Mouse (Mus musculus) ovary, adult 18-20 months (tissue): ENCODE data around the gene Crybb3.
A peak's percentile ranks its signal among the peaks of the same experiment; 100 is the strongest.

Source experiments
- DNase-seq: peaks from one replicate; pipeline ENCODE4 v3.0.0; 2022; ENCODE audit warnings: low spot score, mixed read lengths

The Crybb3 gene

DNA sequence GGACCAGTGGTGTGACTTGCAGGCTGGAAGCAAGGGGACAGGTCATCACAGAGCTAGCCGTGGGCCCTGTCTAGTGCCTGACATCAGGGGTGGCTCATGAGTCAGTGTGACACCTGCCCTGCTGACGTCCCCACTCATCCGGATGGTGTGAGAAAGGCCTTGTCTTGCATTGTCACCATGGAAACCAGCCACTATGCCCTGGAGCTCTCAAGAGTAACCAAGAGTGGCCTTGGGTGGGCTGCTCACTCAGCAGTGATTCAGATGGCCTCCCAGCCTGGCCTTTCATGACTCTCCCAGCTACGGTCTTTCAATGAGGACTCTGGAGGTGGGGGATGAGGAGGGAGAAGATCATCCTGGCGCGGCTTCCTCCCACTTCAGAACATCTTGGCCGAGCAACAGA, 21.1 kb upstream of the Crybb3 start:
- DNase-seq: peak; percentile 33

DNA sequence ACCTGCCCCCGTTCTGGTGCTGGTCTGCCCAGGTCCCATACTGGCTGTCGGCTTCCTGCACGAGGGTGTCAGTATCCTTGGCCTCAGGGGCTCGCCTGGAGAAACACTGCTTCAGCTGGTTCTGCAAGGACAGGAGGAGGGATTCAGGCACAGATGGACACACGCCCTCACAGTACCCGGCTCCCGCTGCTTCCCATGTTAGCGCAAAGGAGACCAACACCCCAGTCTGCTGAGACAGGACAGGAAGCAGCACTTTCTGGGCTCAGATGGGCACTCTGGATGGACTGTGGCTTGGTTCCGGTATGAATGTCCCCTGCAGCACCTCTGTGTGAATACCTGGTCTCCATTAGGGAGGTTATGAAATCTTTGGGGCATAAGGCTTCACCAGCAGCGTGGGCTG, 20.1 kb upstream of the Crybb3 start:
- DNase-seq: no peak

DNA sequence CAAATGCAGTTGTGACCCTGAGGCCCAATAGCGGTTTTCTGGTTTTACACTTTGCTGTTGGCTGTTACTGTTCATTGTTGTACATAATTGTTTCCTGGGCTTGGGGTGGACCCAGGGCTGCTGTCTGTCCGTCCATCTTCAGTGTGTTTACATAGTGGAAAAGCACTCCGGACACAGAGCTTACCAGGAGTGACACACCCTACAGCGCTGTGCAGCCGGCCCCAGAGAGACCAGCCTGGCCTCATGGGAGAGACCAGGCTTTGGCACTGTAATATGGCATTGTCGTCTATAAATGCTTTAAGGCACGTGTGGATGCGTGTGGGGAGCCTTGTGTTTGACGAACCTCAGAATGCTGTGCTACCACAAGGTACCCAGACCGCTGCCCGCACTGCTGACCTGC, 19.0 kb upstream of the Crybb3 start:
- DNase-seq: no peak

DNA sequence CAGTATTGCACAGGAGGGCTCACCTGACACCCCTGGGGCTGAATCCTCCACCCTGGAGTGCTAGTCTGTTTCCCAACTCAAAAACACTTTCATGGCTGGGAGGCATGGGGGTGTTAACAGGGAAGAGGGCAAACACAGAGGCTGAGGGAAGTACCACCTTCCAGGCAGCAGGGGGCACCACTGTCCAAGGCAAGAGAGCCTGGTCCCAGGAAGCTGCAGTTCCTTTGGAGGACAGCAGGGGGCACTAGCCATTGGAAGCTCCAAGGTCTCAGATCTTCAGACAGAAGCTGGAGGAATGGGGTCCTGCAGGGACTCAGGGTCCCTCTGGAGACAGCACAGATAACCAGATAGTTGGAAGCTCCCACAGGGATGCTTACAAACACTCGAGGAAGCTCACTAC, 18.2 kb upstream of the Crybb3 start:
- DNase-seq: peak; percentile 58

DNA sequence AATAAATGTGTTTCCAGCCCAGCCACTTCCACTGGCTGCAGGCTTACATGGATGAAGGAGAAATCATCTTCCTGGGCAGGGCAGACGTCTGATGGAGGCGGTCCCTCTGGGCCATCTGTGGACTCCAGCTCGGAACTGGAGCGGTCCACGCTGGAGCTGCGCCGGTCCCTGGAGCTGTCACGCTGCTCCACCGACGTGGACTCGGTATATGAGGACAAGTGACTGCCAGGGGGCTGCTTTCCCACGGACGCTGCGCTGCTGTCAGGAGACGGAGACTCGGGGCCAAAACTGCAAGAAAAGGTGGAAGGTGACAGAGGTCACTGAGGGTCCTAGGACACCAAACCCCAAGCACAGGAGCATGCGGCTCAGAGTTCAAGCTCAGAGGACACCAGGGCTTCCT, 16.2 kb upstream of the Crybb3 start:
- DNase-seq: no peak

DNA sequence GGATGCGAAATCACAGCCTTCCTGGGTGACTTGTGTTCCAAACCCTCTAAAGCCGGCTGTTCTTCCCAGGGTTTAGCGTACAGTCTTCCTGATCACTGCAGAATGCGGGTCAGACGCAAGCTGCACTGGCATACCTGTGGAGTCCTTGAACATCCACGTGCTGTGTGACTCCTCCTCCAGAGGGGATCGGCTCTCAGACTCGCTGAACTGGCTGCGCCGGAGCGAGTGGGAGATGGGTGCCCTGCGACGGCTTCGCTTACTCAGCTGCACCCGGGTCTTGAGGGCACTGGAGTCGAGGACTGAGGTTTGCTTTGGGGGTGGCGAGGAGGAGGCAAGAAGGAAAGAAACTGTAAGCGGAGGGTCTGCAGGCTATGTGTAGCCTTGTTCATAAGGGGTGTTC, 14.1 kb upstream of the Crybb3 start:
- DNase-seq: no peak

DNA sequence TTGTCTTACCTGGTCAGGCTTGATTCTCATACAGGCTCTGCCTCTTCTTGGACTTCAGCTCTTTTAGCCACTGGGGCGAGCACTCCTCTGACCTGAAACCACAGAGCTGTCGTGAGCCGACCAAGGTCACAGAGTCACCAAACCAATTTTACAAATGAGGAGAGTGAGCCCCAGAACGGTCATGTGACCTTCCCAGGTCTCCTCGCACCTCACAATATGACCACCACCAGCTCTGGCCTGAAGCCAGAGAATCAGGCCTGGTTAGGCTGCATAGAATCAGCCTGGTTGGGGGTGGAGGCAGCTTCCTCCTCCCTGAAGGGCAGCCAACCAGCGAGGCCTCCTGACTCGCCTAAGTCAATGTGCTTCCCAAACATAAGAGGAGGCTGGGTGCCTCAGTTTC, 11.0 kb upstream of the Crybb3 start:
- DNase-seq: no peak

DNA sequence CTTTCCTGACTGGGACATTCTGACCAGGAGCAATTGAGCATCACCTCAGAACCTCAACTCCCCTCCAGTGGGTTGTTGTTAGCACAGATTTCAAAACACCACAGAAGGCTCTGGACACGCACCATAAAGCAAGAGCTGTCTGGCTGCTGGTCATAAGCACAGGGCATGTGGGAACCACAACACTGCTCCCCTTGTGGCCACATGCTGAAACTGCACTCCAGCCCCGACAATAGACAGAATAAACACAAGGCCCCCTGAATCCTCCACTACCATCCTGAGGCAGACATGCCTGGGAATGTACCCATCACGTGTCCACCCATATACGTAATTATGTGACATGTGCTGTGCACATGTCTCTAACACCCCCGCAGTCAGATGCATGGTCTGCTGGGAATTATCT, 9.8 kb upstream of the Crybb3 start:
- DNase-seq: no peak

DNA sequence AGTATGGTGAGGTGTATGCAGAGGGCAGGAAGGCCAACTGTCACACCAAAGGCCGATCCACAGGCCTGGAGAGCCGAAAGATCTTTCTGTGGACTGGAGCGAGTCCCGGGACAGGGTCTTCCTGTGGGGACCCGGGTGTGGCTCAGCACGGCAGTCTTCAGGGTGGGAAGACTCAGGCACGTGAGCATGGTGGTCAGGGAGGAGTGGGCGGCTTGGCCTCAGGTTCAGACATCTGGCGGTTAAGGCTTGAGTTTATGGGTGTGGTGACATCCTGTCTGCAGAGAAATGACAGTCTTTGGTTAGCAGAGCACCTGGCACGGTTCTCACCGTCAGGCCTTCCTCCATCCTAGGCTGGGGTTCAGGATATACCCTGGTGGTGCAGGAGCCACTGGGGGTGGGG, 9.4 kb upstream of the Crybb3 start:
- no peak for DNase-seq

DNA sequence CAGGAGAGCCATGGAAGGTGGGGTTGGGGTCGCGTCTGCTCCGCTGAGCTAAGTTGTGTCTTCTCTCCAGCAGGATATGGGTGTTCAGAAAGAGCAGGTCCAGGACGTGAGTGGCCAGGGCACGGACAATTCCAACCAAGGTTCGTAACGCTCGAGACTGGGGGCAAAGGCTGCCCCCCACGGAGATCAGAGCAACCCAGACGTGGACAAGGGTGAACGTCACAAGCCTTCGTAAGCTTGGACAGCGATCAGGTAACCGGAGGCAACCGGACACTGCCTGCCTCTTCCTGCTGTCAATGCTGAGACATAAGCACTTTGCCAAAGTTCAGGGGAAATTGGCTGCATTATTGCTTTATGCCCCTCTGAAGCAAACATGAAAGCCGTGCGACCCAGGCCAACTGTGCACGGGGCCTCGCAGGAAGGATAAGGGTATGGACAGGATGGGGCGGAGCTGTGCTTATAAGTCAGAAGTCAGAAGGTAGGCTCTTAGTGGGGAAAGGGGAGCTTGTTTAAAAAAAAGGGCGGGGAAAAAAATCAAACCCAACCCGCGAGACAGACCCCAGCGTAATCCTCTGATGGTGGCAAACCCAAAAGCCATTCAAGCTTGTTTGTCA, 8.8 kb upstream of the Crybb3 start:
- DNase-seq: no peak

DNA sequence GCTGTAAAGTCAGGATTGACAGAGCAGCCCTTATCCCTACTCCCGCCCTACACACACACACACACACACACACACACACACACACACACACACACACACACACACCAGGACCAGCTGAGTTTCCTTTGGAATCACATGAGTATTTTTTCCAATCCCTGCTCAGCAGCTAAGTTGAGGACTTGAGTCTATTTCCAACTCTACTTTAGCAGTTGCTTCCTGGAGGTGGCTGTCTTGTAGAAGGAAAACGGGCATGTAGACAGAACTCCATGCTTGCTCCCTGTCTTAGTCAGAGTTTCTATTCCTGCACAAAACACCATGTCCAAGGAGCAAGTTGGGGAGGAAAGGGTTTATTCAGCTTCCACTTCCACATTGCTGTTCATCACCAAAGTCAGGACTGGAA, 6.1 kb upstream of the Crybb3 start:
- DNase-seq: no peak

DNA sequence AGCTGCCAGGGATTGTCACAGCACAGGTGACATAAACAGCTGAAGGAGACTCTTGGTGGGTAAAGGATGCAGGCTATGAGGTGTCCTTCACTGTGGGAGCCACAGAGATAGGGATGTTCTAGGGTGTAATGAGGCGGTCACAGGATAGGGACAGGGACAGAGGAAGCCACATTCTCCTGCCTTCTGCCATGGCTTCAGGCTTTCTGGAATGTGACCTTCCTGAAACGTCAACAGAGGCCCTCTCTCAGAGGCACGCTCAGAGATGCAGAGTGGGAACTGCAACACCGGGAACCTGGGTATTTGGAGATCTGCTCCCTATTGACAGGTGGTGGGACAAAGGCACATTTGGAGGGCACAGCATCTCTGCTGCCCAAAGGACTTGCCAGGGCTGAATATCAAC, 5.6 kb upstream of the Crybb3 start:
- DNase-seq: no peak

DNA sequence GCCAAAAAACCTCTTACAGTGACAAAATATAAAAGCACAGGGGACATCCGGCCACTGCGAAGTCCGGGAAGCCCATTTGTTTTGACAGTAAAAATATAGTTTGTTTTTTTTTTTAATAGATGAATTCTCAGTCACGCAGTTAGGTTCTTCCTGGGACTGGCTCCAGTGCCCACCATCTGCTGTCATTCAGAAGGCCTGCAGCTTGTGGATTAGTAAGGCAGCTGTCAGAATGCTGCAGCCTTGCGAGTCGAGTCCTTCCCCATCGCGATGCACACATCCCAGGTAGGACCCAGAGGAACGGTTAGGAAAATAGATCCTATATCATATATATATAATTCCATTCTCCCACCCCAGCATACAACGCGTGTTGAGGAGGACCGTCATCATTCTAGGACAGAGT, 5.1 kb upstream of the Crybb3 start:
- DNase-seq: no peak

DNA sequence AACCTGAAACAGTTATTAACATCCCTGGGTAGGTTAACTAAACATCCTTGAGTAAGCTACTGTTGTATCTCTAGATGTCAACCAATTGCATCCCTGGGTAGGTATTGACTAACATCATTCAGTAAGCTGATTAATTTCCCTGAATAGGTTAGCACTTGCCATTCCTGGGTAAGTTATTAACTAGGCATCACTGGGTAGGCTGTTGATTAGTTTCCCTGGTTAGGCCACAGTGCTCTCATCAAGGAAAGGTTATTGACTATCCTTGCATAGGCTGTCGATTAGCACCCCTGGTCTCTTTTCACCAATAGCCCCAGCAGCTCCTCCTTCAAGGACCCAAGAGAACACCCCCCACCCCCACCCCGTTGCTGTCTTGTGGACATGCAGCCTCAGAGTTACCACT, 4.5 kb upstream of the Crybb3 start:
- DNase-seq: no peak

DNA sequence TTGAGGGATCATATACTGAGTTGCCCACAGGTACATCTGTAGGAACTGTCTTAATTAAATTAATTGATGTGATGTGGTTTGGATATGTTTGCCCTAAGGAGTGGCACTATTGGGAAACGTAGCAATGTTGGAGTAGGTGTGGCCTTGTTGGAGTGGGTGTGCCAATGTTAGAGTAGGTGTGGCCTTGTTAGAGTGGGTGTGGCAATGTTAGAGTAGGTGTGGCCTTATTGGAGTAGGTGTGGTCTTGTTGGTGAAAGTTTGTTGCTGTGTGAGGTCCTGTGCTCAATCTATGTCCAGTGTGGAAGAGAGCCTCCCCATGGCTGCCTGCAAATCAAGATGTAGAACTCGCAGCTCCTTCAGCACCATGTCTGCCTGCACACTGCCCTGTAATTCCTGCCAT, 2.9 kb upstream of the Crybb3 start:
- DNase-seq: no peak

DNA sequence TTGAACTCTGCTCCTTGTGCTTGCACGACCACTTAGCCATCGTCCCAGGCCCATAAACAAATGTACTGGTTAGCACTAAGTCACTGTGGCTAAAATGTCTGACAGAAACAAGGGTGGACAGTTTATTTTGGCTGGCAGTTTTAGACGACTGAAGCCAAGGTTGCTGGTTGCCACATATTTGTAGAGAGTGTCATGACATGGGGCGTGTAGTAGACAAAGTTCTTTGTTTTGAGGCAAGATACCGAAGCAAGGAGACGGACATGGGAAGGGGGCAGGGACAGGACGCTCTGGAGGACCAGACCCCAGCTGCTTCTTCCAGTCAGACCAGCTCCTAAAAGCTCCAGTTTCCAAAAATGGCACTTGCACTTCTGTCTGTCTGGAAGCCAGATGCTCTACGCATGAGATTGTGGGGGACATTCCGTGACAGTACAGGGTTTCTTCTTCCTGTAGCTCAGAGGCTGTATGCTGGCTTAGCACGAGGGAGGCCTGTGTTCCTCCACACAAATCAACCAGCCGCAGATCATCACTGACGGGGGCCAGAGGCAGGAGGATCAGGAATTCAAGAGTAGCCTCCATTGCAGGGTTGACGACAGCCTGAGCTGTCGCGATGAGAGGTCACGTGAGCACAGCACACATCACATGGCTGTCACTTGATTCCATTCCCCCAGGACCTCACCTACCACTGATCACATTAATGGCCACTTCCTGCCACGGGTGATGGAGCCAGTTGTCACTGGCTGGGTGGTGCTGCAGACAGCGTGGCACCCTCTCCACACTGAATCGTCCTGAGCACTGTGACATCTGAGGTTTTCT, 1.2 kb upstream of the Crybb3 start:
- DNase-seq: no peak

DNA sequence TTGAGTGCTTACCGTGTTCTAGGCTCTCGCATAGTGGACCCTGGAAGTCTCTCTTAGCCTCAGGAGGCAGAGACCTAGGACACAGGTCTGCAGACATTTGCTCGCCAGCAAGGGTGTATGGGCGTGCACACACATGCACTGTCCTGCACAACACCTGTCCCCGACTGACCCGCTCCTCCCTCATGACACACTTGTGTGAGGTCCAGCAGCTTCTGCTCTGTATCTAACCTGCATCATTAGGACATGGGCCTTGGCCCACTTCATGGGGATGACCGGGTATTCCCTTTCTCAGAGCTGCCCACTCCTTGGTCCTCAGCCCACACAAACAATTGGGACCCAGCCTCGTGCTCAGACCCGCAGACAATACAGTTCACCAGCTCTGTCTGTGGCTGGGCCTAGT, 364 bp downstream of the Crybb3 start:
- DNase-seq: no peak

DNA sequence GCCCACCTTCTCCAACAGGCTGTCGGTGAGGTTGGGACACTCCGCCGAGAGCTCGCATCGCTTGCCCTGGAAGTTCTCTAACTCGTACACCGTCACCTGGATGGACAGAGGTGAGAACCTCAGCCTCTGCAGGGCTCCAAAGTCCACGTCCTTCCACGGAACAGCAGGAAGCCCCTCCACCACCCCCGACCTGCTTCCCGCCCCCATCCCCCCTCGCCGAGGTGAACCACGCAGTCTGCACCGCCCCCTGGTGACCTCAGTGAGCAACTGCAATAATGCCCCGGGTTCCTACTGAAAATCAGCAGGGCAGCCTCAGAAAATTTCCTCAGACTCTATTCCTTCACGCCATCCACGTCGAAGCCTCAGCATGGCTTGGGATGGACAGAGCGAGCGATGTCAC, 1.6 kb downstream of the Crybb3 start:
- DNase-seq: no peak

DNA sequence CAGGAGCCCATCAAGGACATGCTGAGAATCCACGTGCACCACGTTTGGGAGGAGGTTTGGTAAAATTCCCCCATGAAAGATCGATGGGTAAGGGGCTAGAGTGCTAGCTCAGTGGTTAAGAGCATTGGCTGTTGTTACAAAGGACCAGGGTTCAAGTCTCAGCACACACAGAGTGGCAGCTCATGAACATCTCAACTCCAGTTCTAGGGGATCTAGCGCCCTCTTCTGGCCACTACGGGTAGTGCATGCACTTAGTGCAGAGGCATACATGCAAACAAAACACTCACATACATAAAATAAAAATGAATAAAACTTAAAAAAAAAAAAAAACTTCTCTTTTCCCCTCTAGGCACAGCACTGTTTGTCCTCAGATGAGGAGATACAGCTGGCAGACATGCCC, 2.7 kb downstream of the Crybb3 start:
- DNase-seq: no peak

DNA sequence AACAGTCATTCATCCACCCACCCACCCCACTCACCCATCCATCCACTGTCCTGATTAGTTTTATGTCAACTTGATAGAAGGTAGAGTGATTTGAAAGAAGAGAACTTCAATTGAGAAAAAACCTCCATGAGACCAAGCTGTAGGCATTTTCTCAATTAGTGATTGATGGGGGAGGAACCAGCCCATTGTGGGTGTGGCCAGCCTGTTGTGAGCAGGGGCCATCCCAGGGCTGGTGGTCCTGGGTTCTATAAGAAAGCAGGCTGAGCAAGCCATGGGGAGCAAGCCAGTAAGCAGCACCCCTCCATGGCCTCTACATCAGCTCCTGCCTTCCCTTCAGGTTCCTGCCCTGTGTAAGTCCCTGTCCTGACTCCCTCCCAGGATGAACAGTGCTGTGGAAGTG, 11.4 kb downstream of the Crybb3 start, which contains the start of gene Crybb2:
Gene Crybb2 (minus strand): TSS at position 101 of the 400 bp plus-strand sequence.
- DNase-seq: no peak

DNA sequence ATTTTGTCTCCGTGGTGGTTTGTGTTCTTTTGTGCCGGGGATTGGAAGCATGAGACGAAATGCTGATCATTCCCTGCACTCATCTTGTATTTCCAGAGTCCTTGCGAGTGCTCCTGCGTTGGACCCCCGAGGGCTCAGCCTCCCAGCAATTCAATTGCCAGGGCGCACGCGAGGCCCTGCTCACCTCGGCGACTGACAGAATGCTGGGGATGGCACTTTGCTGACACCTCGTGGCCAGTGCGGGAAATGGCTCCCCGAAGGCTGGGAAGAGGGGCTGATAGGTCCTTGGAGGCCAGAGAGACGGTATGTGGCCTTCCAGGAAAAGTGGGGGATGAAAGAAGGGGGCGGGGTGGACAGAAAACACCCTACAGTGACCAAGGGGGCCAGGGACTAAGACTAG, 27.1 kb downstream of the Crybb3 start:
- DNase-seq: peak; percentile 37

DNA sequence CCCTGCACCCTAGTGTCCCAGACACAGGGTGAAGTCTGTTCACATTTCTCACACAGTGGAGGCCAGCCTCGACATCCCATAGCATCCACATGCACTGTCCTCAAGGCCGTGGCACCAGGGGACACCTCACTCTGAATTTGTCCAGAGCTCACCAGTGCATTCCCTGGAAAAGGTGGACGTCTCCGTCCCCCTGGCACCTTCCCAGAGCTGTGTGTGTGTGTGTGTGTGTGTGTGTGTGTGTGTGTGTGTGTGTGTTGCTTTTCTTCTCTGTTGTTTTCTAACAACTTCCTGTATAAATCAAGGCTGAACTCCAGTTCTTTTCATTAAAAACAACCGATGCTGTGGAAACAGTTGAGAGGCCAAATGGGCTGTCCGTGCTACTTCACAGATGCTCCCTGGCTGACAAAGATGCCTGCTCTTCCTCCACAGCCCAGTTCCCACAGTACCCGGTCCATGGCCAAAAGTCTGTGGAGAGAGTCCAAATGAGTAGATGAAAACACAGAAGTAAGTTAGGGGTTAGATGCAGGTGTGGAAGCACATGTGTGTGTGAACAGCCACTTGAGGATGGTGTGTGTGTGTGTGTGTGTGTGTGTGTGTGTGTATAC, 30.7 kb downstream of the Crybb3 start:
- DNase-seq: no peak

DNA sequence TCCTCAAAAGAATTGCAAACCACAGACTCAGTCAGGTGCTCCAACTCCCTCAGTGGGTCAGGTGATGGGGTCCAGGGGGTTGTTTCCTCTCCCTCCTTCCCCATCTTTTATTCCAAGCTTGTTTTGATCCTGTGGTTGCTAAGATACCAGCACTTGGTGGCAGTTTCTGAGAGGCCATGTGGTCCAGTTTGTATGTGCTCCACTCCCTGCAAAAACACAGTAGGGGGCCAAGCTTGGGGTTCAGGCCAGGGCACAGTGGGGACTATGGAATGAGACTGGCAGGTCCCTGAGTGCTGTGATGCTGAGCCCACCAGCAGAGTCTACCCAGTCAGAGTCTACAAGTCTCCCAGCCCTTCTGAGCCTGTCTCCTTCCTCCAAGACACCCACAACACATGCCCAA, 31.5 kb downstream of the Crybb3 start:
- DNase-seq: no peak
